Mouse (Mus musculus): ENCODE results near the gene Ate1.

DNA sequence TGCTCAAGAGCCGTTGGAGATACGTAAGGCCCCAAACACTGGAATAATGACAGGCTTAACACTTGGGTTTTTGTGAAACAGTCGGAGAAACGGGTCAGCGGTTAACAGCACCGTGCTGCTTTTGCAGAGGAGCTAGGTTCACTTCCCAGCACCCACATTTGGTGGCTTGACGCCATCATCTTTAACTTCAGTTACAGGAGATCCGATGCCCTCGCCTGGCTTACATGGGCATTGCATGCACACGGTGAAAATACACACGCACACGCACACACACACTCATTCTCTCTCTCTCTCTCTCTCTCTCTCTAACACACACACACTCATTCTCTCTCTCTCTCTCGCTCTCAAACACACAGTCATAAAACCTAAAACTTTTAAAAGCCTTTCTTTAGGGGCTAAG, 138.0 kb downstream of the Ate1 start:
- no peak for TF ChIP-seq CTCF (IDR thresholded peaks at IDR 0.05; ENCODE audit: low read depth)
- no peak for TF ChIP-seq EP300 (IDR thresholded peaks at IDR 0.05; ENCODE audit: low read depth)
